Mouse (Mus musculus) thymus, adult 2 months (tissue): Measurements from ENCODE around the gene Rtn4.

Experiments
- CTCF ChIP-seq: fragments of 200-500 bp; IDR thresholded peaks from 2 replicates; pipeline ENCODE4 v1.5.1; 2012; ENCODE audit warnings: mild to moderate bottlenecking, control low read depth, low read length, moderate library complexity, borderline replicate concordance; ENCODE audit not compliant: control insufficient read depth, poor library complexity, insufficient read depth; ENCODE audit errors: extremely low read depth
- POLR2A ChIP-seq: fragments of 200-500 bp; IDR thresholded peaks from 2 replicates; pipeline ENCODE4 v1.6.1; 2012; ENCODE audit warnings: mild to moderate bottlenecking, low read length, control low read depth, moderate library complexity; ENCODE audit not compliant: control insufficient read depth, poor library complexity, insufficient read depth; ENCODE audit errors: extremely low read depth

GRCm38 (mm10) chr11:29706845-29707244, 14.1 kb downstream of the Rtn4 start:
- no peak for TF ChIP-seq CTCF
- no peak for TF ChIP-seq POLR2A
